In the genomic region with DNA sequence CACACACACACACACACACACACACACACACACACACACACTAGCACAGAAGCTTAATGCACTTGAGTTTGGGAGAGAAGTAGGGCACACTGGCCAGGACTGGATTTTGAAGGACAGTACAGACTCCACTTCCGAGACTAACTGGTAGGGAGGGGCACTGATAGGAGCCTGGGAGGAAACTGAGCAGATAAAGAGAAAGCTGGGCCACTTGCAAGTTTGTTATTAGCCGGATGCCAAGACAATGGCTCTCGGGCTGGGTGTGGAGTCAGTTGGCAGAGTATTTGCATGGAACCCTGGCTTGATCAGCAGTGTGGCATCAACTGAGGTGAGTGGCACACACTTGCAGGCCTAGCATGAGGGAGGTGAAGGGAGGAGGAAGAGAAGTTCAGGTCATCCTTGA, we compare ENCODE assay signal across 20 mouse cellular contexts. TPM values are rescaled to one million over a fixed set of nuclear protein-coding genes. Genes with fewer than 3 reads are reported as not detected.
DNase-seq lines count a peak whose midpoint lies in the region; TF ChIP-seq lines count a peak whose summit lies in the region.
"Had no signal": no experiment of that assay in that cellular context is flagged by ENCODE, and none has a peak within 500 bp of the region (broad histone marks: within the 10 kb centered on the region; RNA-seq: fewer than 3 reads in every experiment).

No protein-coding gene starts in this region.

- H3K27me3 ChIP-seq in midbrain, embryonic 10.5 days (ENCODE audit: low read depth, poor library complexity, severe bottlenecking) = no peaks in the 10 kb centered on the region
- H3K27me3 ChIP-seq: heart, embryonic 15.5 days; limb, embryonic 13.5 days; midbrain, embryonic 12.5 days; neural tube, embryonic 15.5 days had no signal

- H3K4me1 ChIP-seq in lung, adult 2 months (ENCODE audit: control insufficient read depth, insufficient read depth, low read length) = no peaks in the 10 kb centered on the region; the same call in 1 of the 2 replicates
- H3K4me1 ChIP-seq in midbrain, embryonic 10.5 days = no peaks in the 10 kb centered on the region
- H3K4me1 ChIP-seq: midbrain, embryonic 12.5 days; neural tube, embryonic 15.5 days had no signal

- peak; percentile 93 for DNase-seq in heart, adult 11 months
- DNase-seq in heart, postnatal 25 days (ENCODE audit: low spot score) = no peak
- peak; percentile 50 to 67 for DNase-seq in lung, adult 18-20 months
- DNase-seq in lung, adult 2 months = no peak
- peak; percentile 47 for DNase-seq in lung, postnatal 14 days
- no peak for DNase-seq in midbrain, embryonic 10.5 days (ENCODE audit: low spot score)
- no peak for DNase-seq in cerebellum, adult 9-11 months
- no peak for DNase-seq in adrenal gland, postnatal 36 days
- DNase-seq: cerebellum, adult 2 months; thymus, postnatal 25 days had no signal

- 25% methylated on average over 3 of the region's 3 CpGs for WGBS in lung, adult 2 months
- 82% methylated on average over 3 of the region's 3 CpGs for WGBS in midbrain, embryonic 10.5 days

- no peak for TF ChIP-seq CTCF in lung, adult 2 months (IDR thresholded peaks at IDR 0.05; ENCODE audit: insufficient read depth, low read length)

- TF ChIP-seq POLR2A in lung, adult 2 months (IDR thresholded peaks at IDR 0.05; ENCODE audit: borderline replicate concordance, extremely low read depth, low read depth, low read length) = no peak

- H3K9me3 ChIP-seq in midbrain, embryonic 10.5 days (replicated peaks) = no peaks in the 10 kb centered on the region
- H3K9me3 ChIP-seq: heart, embryonic 15.5 days; limb, embryonic 13.5 days; midbrain, embryonic 12.5 days; neural tube, embryonic 15.5 days had no signal

- no peak overlapping the region for H3K27ac ChIP-seq in midbrain, embryonic 10.5 days (replicated peaks)
- H3K27ac ChIP-seq: heart, embryonic 15.5 days; limb, embryonic 13.5 days; midbrain, embryonic 12.5 days; neural tube, embryonic 15.5 days had no signal

- intact Hi-C loops in heart, postnatal 25 days (cut with DNase I) = no loop called here

- no peaks in the 10 kb centered on the region for H3K36me3 ChIP-seq in midbrain, embryonic 10.5 days
- H3K36me3 ChIP-seq: heart, embryonic 15.5 days; limb, embryonic 13.5 days; midbrain, embryonic 12.5 days; neural tube, embryonic 15.5 days had no signal

- no peak overlapping the region for H3K4me3 ChIP-seq in lung, adult 2 months (replicated peaks; ENCODE audit: extremely low read depth, low read depth, low read length)
- H3K4me3 ChIP-seq in midbrain, embryonic 10.5 days = no peak overlapping the region
- H3K4me3 ChIP-seq: heart, embryonic 15.5 days; limb, embryonic 13.5 days; midbrain, embryonic 12.5 days; neural tube, embryonic 15.5 days had no signal

RNA-seq across cellular contexts. Expression of gene Spesp1, which starts 51.0 kb away (rescaled TPM):
- total RNA-seq in heart, postnatal 25 days (2021) = not detected
- not detected in 2 replicates for polyA plus RNA-seq in lung, adult 2 months (2012; rRNA removed)
- not detected in 2 replicates for polyA plus RNA-seq in midbrain, embryonic 10.5 days (2016; fragmentation: Nextera tagmentation; extraction: Ambion mirVana)
- not detected for total RNA-seq in adrenal gland, postnatal 36 days (2021)
- polyA plus RNA-seq: brain, embryonic 14.5 days; cerebellum, adult 2 months; embryonic facial prominence, embryonic 14.5 days; forebrain, embryonic 11.5 days; heart, embryonic 15.5 days; kidney, embryonic 16.5 days; limb, embryonic 13.5 days; liver, embryonic 16.5 days; midbrain, embryonic 12.5 days; neural tube, embryonic 15.5 days; stomach, embryonic 14.5 days had no signal

Comparison
In these comparisons a context has a peak if more than half of its experiments do, and no peak if none do; other contexts are left out.
1. DNase-seq: peak in heart, adult 11 months (single experiment), lung, adult 18-20 months (2 of 2) and lung, postnatal 14 days (single experiment); none in heart, postnatal 25 days (single experiment), lung, adult 2 months (single experiment), midbrain, embryonic 10.5 days (single experiment), cerebellum, adult 9-11 months (single experiment) and adrenal gland, postnatal 36 days (0 of 2).